Mouse (Mus musculus) liver, embryonic 14.5 days (tissue): Measurements from ENCODE around the gene Dusp3.

ENCODE experiments used
- CTCF ChIP-seq: IDR thresholded peaks from 2 replicates; pipeline ENCODE4 v1.5.1; 2016; ENCODE audit warnings: antibody characterized with exemption, low read depth, control low read depth
- EP300 ChIP-seq: IDR thresholded peaks from 2 replicates; pipeline ENCODE4 v1.6.1; 2016; ENCODE audit warnings: antibody characterized with exemption, low read depth

DNA sequence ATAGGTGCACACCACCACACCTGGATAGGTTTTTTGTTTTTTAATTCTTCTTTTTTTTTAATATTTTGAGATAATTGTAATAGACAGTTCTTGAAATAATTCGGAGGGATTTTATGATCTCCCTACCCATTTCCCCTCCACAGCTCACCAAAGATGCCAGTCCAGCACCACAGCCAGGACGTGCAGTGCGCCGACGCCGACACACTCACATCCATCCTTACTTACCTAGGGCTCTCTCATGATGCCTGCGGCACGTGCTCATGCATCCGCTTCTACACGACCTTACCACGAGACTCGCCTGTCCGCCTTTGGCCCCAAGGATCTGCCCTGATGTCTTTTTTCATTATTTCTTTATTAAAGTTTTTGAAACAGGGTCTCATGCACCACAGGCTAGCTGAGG, 17.0 kb downstream of the Dusp3 start:
- TF ChIP-seq EP300, result no peak
- TF ChIP-seq CTCF, result no peak
